Mouse (Mus musculus): ENCODE data around the gene Tmem164. TPM values are rescaled to one million over a fixed set of nuclear protein-coding genes. Genes with fewer than 3 reads are reported as not detected.

The Tmem164 gene
- polyA plus RNA-seq, 1 experiment from 2014 or later = 53.4 TPM

DNA sequence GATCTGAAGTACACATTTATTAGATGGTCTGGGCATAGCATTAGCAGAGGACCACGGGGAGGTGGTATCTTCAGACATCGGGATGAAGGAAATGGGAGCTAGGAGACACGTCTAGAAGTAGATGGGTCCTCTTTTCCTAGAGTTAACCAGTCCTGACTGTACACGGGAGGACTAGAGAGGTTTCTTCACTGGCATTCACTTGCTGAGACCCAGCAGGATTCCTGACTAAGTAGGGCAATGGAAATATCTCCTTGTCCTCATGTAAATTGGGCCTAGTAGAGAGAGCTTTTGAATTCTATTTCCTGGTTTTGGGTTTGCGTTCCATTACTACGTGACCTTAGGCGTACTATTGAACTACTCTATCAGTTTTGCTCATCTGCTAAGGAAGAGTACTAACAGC, 13.1 kb downstream of the Tmem164 start:
- H3K27me3 ChIP-seq = no peaks in the 10 kb centered on the region
- no peak for ATAC-seq (replicated peaks; ENCODE audit: insufficient number of reproducible peaks, insufficient read depth, low FRiP score, low read depth)
- H3K27ac ChIP-seq = no peak overlapping the region
- peaks cover 9% of the 10 kb centered on the region; the same call in 1 of the 2 replicates for H3K4me1 ChIP-seq (replicated peaks)
- WGBS = 78% methylated on average over 7 of the region's 7 CpGs
- H3K9ac ChIP-seq = no peak overlapping the region
- no peaks in the 10 kb centered on the region for H3K9me3 ChIP-seq (replicated peaks)
- no peaks in the 10 kb centered on the region for H3K36me3 ChIP-seq
- H3K4me2 ChIP-seq = no peak overlapping the region
- no peak overlapping the region for H3K4me3 ChIP-seq

DNA sequence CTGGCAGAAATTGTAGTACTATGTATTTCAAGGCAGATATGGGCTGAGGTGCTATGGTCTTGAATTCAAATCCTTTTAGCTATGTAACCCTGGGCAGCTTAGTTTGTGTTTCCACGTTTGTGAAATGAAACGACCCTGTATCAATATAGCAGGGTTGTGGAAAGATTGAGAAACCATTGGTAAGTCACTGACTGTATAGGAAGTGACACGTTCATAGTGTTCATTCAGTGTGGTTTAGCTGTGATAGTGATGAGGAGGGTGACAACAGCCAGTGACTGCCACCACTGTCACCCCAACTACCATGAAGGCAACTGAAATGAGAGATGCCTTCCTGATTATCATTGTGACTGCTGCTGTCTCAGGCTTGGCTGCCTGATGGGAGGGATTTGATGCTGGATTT, 13.7 kb downstream of the Tmem164 start:
- 64% methylated on average over 3 of the region's 3 CpGs for WGBS
- no peak overlapping the region for H3K27ac ChIP-seq
- H3K4me2 ChIP-seq = no peak overlapping the region
- no peak for ATAC-seq (replicated peaks; ENCODE audit: insufficient number of reproducible peaks, insufficient read depth, low FRiP score, low read depth)
- no peaks in the 10 kb centered on the region for H3K9me3 ChIP-seq (replicated peaks)
- H3K9ac ChIP-seq = no peak overlapping the region
- H3K4me3 ChIP-seq = no peak overlapping the region
- no peaks in the 10 kb centered on the region for H3K36me3 ChIP-seq
- H3K4me1 ChIP-seq (replicated peaks) = peaks cover 9% of the 10 kb centered on the region; the same call in 1 of the 2 replicates
- no peaks in the 10 kb centered on the region for H3K27me3 ChIP-seq

DNA sequence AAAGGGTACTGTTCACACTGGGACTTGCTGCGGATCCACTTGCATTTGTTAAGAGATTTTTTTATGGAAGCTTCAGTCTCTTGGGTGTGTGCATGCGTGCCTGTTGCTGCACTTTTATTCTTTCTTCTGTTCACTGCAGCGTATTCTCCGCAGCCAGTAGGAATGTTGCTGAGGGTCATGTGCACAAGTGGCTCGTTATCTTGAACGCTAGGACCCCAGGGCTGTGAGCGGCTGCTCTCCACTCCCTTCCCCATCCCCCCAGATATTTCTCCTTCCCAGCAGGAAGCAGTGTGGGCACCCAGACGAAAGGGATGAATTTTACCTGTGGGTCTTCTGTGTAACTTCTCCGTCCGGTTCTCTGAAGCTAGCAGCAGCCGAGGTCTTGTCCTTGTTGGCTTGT, 15.6 kb downstream of the Tmem164 start:
- H3K9me3 ChIP-seq (replicated peaks) = no peaks in the 10 kb centered on the region
- no peak overlapping the region for H3K4me2 ChIP-seq
- no peak overlapping the region for H3K9ac ChIP-seq
- H3K4me1 ChIP-seq (replicated peaks) = peaks cover 15% of the 10 kb centered on the region; the same call in 1 of the 2 replicates
- WGBS = 45% methylated on average over 11 of the region's 11 CpGs
- H3K27ac ChIP-seq = no peak overlapping the region
- 0 out of 2 replicates have a peak, but pooled peaks have one; percentile 35 for ATAC-seq (replicated peaks; ENCODE audit: insufficient number of reproducible peaks, insufficient read depth, low FRiP score, low read depth)
- H3K4me3 ChIP-seq = no peak overlapping the region
- H3K27me3 ChIP-seq = no peaks in the 10 kb centered on the region
- no peaks in the 10 kb centered on the region for H3K36me3 ChIP-seq

DNA sequence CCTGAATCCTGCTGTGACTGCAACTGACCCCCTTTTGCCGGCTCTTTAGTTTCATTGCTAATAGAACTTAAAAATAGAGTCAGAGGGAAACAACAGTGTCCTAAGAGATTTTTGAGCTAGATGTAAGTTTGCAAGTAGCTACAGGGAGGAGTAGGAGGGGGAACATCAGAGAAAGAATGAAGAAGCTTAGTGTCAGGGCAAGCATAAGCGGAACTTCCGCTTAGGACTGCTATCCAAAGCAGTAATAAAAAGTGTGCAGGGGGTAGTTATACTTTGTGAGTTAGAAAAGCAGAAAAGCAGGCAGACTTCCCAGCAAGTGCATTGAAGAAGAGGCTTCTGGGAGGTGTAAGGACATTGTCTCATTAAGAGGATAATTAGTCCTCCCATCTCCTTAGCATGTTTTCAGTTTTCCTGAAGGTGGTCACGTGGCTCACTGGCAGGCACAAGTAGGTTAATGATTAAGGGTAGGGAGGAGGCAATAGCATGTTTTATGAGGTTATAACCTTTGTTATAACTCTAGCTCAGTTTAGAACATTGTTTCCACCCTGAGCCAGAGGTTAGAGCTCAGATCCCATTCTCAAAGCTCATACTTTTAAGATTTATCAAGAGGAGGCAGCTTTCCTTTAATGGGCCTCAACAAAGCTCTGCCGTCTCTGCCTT, 16.5 kb downstream of the Tmem164 start:
- peaks cover 21% of the 10 kb centered on the region; the same call in 1 of the 2 replicates for H3K4me1 ChIP-seq (replicated peaks)
- H3K4me2 ChIP-seq = no peak overlapping the region
- no peaks in the 10 kb centered on the region for H3K27me3 ChIP-seq
- no peak overlapping the region for H3K9ac ChIP-seq
- H3K9me3 ChIP-seq (replicated peaks) = no peaks in the 10 kb centered on the region
- no peak for ATAC-seq (replicated peaks; ENCODE audit: insufficient number of reproducible peaks, insufficient read depth, low FRiP score, low read depth)
- no peaks in the 10 kb centered on the region for H3K36me3 ChIP-seq
- 70% methylated on average over 5 of the region's 5 CpGs for WGBS
- no peak overlapping the region for H3K4me3 ChIP-seq
- no peak overlapping the region for H3K27ac ChIP-seq

DNA sequence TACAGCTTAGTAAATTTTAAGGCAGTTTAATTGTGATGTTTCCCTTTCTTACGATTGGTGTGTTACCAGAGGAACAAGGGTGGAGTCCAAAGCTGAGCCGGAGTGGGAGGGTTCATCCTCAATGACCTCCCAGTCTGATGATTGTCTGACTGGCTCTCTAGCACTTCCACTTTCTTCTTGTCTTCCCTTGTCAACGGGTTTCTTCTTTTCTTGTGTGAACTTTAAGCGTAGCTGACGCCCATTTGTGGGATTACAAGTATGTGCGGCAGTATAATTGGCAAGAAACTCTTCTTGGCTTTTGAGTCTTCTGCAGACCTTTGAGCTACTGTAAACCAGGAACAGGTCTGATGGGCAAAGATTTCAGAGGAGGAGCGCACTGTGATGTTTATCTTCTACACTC, 17.0 kb downstream of the Tmem164 start:
- H3K9me3 ChIP-seq (replicated peaks) = no peaks in the 10 kb centered on the region
- H3K4me2 ChIP-seq = no peak overlapping the region
- no peaks in the 10 kb centered on the region for H3K27me3 ChIP-seq
- no peak overlapping the region for H3K9ac ChIP-seq
- ATAC-seq (replicated peaks; ENCODE audit: insufficient number of reproducible peaks, insufficient read depth, low FRiP score, low read depth) = no peak
- H3K27ac ChIP-seq = no peak overlapping the region
- H3K36me3 ChIP-seq = no peaks in the 10 kb centered on the region
- WGBS = 59% methylated on average over 7 of the region's 7 CpGs
- peaks cover 21% of the 10 kb centered on the region; the same call in 1 of the 2 replicates for H3K4me1 ChIP-seq (replicated peaks)
- H3K4me3 ChIP-seq = no peak overlapping the region

DNA sequence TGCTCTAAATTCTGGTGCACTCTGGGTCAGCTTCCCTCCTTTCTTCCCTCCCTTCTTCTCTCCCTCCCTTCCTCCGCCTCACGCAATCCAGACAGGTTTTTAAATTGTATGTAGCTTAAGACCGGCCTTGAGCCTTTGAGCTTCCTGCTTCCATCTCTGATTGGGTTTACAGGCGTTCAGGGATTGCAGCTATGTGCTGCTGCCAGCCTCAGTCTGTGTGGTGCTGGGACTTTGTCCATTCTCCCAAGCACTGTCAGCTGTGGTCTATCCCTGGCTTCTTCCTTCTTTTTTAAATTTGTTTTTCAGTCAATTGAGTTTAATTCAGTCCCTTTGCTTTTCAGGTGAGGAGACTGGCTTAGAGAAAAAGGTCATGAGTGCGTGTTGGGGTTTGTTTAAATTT, 20.9 kb downstream of the Tmem164 start:
- Histone ChIP-seq H3K4me2 (no peak overlapping the region), H3K9ac (no peak overlapping the region), H3K27ac (peak overlapping the region; percentile 20; the same call in 1 of the 2 replicates), H3K9me3 (replicated peaks) (no peaks in the 10 kb centered on the region), H3K27me3 (no peaks in the 10 kb centered on the region), H3K4me3 (no peak overlapping the region), H3K36me3 (no peaks in the 10 kb centered on the region), H3K4me1 (replicated peaks) (peaks cover 19% of the 10 kb centered on the region; the same call in 1 of the 2 replicates)
- ATAC-seq (replicated peaks; ENCODE audit: insufficient number of reproducible peaks, insufficient read depth, low FRiP score, low read depth) = no peak
- 56% methylated on average over 5 of the region's 5 CpGs for WGBS

DNA sequence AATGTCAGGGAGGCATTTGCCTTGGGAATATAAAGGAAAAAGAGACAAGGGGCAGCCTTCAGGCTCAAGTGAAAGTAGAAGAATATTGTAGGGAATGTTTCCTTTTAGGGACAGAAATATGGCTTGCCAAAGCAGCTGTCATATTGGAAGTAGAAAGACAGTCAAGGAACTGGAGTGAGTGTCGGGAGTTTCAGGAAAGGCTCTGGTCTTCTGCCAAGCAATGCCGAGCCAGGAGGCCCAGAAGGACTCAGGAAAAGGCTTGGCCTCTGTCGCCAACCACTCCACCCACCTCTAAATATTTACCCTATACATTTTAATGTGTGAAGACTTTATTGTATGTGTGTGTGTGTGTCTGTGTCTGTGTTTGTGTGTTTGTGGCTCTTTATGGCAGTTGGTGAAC, 21.4 kb downstream of the Tmem164 start:
- H3K27ac ChIP-seq = 0 out of 2 replicates have a peak overlapping the region, but pooled peaks have one; percentile 20
- H3K4me2 ChIP-seq = no peak overlapping the region
- no peaks in the 10 kb centered on the region for H3K36me3 ChIP-seq
- no peaks in the 10 kb centered on the region for H3K27me3 ChIP-seq
- no peak for ATAC-seq (replicated peaks; ENCODE audit: insufficient number of reproducible peaks, insufficient read depth, low FRiP score, low read depth)
- no peaks in the 10 kb centered on the region for H3K9me3 ChIP-seq (replicated peaks)
- no peak overlapping the region for H3K4me3 ChIP-seq
- peaks cover 15% of the 10 kb centered on the region; the same call in 1 of the 2 replicates for H3K4me1 ChIP-seq (replicated peaks)
- H3K9ac ChIP-seq = no peak overlapping the region
- 29% methylated on average over 3 of the region's 3 CpGs for WGBS

DNA sequence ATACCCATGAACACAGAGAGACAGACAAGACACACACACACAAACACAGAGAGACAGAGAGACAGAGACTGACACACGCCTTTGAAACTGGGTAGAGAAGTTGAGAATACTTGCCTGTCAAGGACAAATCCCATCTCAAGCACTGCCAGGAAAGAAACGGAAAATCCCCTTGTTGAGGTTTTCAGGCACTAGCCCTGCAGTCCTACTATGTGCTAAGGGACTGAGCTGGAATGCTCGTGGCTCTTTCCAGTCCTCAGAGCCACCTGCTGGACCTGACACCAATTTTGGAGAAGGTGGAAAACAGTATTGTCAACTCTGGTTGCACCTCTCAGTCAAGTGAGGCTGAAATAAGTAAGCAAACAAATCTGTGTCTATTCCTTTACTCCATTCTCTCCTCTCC, 22.7 kb downstream of the Tmem164 start:
- Histone ChIP-seq H3K4me1 (replicated peaks) (peaks cover 12% of the 10 kb centered on the region; the same call in 1 of the 2 replicates), H3K4me3 (no peak overlapping the region), H3K4me2 (no peak overlapping the region), H3K27me3 (no peaks in the 10 kb centered on the region), H3K9me3 (replicated peaks) (no peaks in the 10 kb centered on the region), H3K9ac (no peak overlapping the region), H3K36me3 (no peaks in the 10 kb centered on the region), H3K27ac (no peak overlapping the region)
- ATAC-seq (replicated peaks; ENCODE audit: insufficient number of reproducible peaks, insufficient read depth, low FRiP score, low read depth) = no peak
- 68% methylated on average over 3 of the region's 3 CpGs for WGBS

DNA sequence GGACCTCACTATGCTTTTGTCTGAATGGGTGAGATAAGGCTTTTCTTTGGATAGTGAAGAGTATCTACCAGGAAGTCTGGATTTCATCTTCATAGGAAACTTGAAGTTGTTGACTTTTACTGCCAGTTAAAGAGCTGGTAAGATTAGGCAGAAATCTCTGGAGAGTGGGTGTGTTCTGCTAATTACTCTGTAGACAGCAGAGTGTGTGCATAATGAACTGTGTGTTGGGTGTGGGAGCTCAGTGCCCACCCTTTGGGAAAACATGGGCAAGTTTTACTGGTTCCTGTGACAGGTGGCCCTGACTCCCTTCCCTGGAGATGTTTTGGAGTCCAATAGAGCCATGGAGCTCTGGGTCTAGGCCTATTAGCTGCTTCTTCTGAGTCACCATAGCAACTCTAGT, 27.1 kb downstream of the Tmem164 start:
- H3K4me1 ChIP-seq (replicated peaks) = no peaks in the 10 kb centered on the region
- H3K27ac ChIP-seq = no peak overlapping the region
- H3K4me2 ChIP-seq = no peak overlapping the region
- ATAC-seq (replicated peaks; ENCODE audit: insufficient number of reproducible peaks, insufficient read depth, low FRiP score, low read depth) = no peak
- H3K9me3 ChIP-seq (replicated peaks) = no peaks in the 10 kb centered on the region
- H3K9ac ChIP-seq = no peak overlapping the region
- H3K4me3 ChIP-seq = no peak overlapping the region
- no peaks in the 10 kb centered on the region for H3K27me3 ChIP-seq
- no peaks in the 10 kb centered on the region for H3K36me3 ChIP-seq

DNA sequence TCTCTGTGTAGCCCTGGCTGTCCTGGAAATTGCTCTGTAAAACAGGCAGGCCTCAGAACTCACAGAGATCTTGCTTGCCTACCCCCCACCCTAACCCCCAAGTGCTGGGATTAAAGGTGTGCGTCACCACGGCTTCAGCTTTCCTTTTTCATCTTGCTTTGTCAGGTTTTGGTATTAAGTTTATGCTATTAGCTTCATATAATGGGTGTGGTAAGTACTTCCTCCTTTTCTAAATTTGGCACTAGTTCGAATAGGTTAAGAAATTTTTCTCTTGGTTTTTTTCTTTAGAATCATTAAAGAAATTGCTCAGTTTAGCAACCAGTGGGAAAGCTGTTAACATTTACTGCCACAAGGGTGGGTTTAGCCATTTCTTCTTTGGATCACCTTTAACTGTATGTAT, 34.8 kb downstream of the Tmem164 start:
- no peak overlapping the region for H3K4me2 ChIP-seq
- H3K9me3 ChIP-seq (replicated peaks) = no peaks in the 10 kb centered on the region
- peaks cover 6% of the 10 kb centered on the region; the same call in 1 of the 2 replicates for H3K4me1 ChIP-seq (replicated peaks)
- ATAC-seq (replicated peaks; ENCODE audit: insufficient number of reproducible peaks, insufficient read depth, low FRiP score, low read depth) = no peak
- H3K4me3 ChIP-seq = no peak overlapping the region
- H3K27ac ChIP-seq = no peak overlapping the region
- H3K36me3 ChIP-seq = no peaks in the 10 kb centered on the region
- 82% methylated on average over 3 of the region's 3 CpGs for WGBS
- H3K9ac ChIP-seq = no peak overlapping the region
- H3K27me3 ChIP-seq = no peaks in the 10 kb centered on the region

DNA sequence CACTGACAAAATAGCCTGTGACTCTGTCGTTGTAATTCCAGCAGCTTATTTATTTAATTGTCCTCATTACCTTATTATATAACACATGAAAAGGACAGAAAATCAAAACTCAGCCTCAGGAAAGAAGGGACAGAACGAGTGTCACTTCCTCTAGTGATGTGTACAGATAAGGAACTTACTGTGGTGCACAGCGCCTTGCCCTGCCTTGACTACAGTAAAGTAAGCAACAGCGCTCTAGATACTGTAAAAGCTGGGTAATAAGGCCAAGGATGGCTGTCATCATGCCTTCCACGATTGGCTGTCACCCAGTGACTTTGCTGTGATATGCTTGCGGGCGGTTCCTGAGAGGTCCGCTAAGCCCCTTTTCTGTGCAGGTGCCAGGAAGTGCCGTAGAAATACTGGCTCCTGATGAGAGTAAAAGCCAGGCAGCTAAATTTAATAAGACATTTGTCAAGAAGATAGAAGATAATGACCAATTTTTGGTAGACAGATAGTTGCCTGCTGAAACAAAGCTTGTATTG, 36.8 kb downstream of the Tmem164 start:
- Histone ChIP-seq H3K4me3 (no peak overlapping the region), H3K27me3 (no peaks in the 10 kb centered on the region), H3K27ac (no peak overlapping the region), H3K36me3 (no peaks in the 10 kb centered on the region), H3K4me1 (replicated peaks) (peaks cover 6% of the 10 kb centered on the region; the same call in 1 of the 2 replicates), H3K9ac (no peak overlapping the region), H3K9me3 (replicated peaks) (no peaks in the 10 kb centered on the region), H3K4me2 (no peak overlapping the region)
- 0 out of 2 replicates have a peak, but pooled peaks have one; percentile 22 for ATAC-seq (replicated peaks; ENCODE audit: insufficient number of reproducible peaks, insufficient read depth, low FRiP score, low read depth)
- WGBS = 45% methylated on average over 9 of the region's 9 CpGs

DNA sequence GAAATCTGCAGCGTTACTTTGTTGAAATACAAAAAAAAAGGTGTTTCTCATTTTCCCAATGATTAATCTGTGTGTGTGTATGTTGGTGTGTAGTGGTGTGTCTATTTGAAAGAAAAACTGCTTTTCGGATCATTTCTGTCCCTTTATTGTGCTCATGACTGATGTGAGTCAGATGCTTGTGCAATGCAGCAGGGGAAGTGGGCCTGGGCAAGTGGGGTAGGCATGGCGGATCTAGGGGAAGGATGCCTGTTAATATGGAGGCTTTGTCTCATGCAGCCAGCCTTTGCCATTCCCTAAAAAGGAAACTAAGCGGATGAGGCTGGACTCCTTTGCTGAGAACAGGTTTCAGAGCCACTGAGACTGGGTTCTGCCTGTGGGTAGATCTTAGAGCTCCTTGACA, 37.6 kb downstream of the Tmem164 start:
- H3K27ac ChIP-seq = no peak overlapping the region
- no peaks in the 10 kb centered on the region for H3K36me3 ChIP-seq
- no peak for ATAC-seq (replicated peaks; ENCODE audit: insufficient number of reproducible peaks, insufficient read depth, low FRiP score, low read depth)
- no peak overlapping the region for H3K9ac ChIP-seq
- no peaks in the 10 kb centered on the region for H3K27me3 ChIP-seq
- H3K4me3 ChIP-seq = no peak overlapping the region
- H3K4me2 ChIP-seq = no peak overlapping the region
- WGBS = 74% methylated on average over 4 of the region's 4 CpGs
- no peaks in the 10 kb centered on the region for H3K9me3 ChIP-seq (replicated peaks)
- H3K4me1 ChIP-seq (replicated peaks) = peaks cover 6% of the 10 kb centered on the region; the same call in 1 of the 2 replicates

All from heart, embryonic 15.5 days (tissue).